Mouse (Mus musculus) thymus, adult 2 months (tissue): ENCODE measurements around the gene Smc4. TPM values are rescaled to one million over a fixed set of nuclear protein-coding genes. Genes with fewer than 3 reads are reported as not detected.
A peak's percentile ranks its signal among the peaks of the same experiment; 100 is the strongest.

ENCODE experiments used
- DNase-seq: peaks from one replicate; pipeline ENCODE4 v3.0.0; 2021
- H3K27ac ChIP-seq: fragments of 200-500 bp; 2 replicates; pipeline ENCODE4 v1.5.1; 2012; ENCODE audit warnings: low read length, control low read depth; ENCODE audit not compliant: control insufficient read depth, insufficient read depth
- H3K27me3 ChIP-seq: fragments of 200-500 bp; 2 replicates; pipeline ENCODE4 v1.6.1; 2012; ENCODE audit warnings: mild to moderate bottlenecking, low read length, moderate library complexity, mixed read lengths; ENCODE audit not compliant: control insufficient read depth, insufficient read depth
- H3K36me3 ChIP-seq: fragments of 200-500 bp; 2 replicates; pipeline ENCODE4 v1.6.1; 2012; ENCODE audit warnings: mild to moderate bottlenecking, low read length, moderate library complexity; ENCODE audit not compliant: control insufficient read depth, insufficient read depth
- H3K4me1 ChIP-seq: fragments of 200-500 bp; replicated peaks from 2 replicates; pipeline ENCODE4 v1.6.1; 2012; ENCODE audit warnings: low read length; ENCODE audit not compliant: control insufficient read depth, insufficient read depth
- H3K4me3 ChIP-seq: fragments of 200-500 bp; 2 replicates; pipeline ENCODE4 v1.5.1; 2012; ENCODE audit warnings: mild to moderate bottlenecking, low read length, control low read depth, moderate library complexity; ENCODE audit not compliant: control insufficient read depth, insufficient read depth
- CTCF ChIP-seq: fragments of 200-500 bp; IDR thresholded peaks from 2 replicates; pipeline ENCODE4 v1.5.1; 2012; ENCODE audit warnings: mild to moderate bottlenecking, control low read depth, low read length, moderate library complexity, borderline replicate concordance; ENCODE audit not compliant: control insufficient read depth, poor library complexity, insufficient read depth; ENCODE audit errors: extremely low read depth
- POLR2A ChIP-seq: fragments of 200-500 bp; IDR thresholded peaks from 2 replicates; pipeline ENCODE4 v1.6.1; 2012; ENCODE audit warnings: mild to moderate bottlenecking, low read length, control low read depth, moderate library complexity; ENCODE audit not compliant: control insufficient read depth, poor library complexity, insufficient read depth; ENCODE audit errors: extremely low read depth
- WGBS: fragments of 180-500 bp; shearing (Covaris S2); methylation state at CpG from one replicate; pipeline ENCODE4 v1.1.7; 2018; 5-methylcytosine and 5-hydroxymethylcytosine counted together
- polyA plus RNA-seq: library from polyadenylated mRNA; depleted of rRNA; stranded (reverse); fragments of >200 nt; gene quantifications from 2 replicates; pipeline ENCODE4 v1.2.3, GENCODE M21; 2012

Smc4 gene
- polyA plus RNA-seq, 1 experiment, result 40.6 TPM

DNA sequence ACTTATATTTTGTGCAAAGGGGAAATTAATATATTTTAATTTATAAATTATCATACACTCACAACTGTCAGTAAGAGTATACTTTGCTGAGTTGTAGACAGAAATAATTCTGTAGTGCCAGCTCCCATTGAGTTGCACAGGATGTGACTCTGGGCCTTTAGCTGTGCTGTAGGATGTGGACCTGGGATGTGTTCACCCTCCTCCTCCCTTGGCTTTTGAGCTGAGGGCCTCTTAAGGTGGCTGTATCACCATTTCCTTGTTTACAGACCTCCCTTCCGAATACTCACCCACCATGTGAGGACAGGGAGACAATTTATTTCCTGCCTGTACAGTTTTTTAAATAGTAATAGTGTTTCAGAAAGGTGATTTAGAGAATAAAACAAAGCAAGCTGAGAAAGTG is 31.0 kb upstream of the Smc4 start:
- Histone ChIP-seq H3K4me3 (no peak overlapping the region), H3K27ac (peak overlapping the region; percentile 95), H3K4me1 (peaks cover 58% of the 10 kb centered on the region), H3K27me3 (no peaks in the 10 kb centered on the region), H3K36me3 (peaks cover 10% of the 10 kb centered on the region; the same call in 1 of the 2 replicates)
- WGBS, result 21% methylated on average over 1 of the region's 1 CpGs
- TF ChIP-seq CTCF (no peak), POLR2A (no peak)
- DNase-seq, result no peak

DNA sequence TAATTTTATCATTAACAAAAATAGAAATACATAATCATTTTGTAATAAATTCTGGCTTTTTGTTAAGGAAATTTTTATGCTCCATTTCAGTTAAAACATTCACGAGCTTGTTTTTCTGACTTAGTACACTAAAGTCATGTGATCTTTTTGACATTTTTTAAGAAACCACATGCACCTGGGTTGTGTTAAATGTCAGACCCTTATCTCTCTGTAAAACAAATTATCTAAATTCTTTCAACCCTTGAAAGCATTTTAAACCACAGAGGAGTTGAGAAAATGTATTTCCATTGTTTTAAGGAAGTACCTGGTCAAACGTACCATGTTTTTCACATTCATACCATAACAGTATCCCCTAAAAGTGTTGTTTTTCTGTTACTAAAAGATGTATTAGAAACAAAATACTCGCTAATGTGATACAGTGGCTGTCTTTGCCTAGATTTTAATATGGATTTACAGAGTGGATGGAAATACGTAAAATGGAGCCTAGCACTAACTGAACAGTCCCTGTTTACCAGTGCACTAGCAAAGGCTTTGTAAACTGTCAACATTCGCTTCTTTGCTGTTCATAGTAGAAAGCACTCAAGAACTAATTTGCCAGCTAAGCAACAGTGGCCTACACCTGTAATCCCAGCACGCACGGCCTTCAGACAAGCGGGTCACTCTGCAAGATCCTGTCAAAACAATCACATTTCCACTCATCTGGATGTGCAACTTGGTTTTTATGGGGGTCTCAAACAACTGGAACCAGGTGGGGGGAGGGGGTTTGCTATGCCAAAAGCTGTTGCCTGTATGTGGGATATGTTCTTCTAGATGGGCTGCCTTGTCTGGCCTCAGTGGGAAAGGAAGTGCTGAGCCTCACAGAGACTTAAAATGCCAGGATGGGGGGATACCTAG is 29.7 kb upstream of the Smc4 start:
- H3K36me3 ChIP-seq, result peaks cover 17% of the 10 kb centered on the region; the same call in 1 of the 2 replicates
- H3K4me1 ChIP-seq, result peaks cover 55% of the 10 kb centered on the region
- H3K4me3 ChIP-seq, result no peak overlapping the region
- DNase-seq, result peak; percentile 64
- peak overlapping the region; percentile 97 for H3K27ac ChIP-seq
- TF ChIP-seq POLR2A, result no peak
- no peak for TF ChIP-seq CTCF
- WGBS, result 8% methylated on average over 8 of the region's 8 CpGs
- H3K27me3 ChIP-seq, result no peaks in the 10 kb centered on the region

DNA sequence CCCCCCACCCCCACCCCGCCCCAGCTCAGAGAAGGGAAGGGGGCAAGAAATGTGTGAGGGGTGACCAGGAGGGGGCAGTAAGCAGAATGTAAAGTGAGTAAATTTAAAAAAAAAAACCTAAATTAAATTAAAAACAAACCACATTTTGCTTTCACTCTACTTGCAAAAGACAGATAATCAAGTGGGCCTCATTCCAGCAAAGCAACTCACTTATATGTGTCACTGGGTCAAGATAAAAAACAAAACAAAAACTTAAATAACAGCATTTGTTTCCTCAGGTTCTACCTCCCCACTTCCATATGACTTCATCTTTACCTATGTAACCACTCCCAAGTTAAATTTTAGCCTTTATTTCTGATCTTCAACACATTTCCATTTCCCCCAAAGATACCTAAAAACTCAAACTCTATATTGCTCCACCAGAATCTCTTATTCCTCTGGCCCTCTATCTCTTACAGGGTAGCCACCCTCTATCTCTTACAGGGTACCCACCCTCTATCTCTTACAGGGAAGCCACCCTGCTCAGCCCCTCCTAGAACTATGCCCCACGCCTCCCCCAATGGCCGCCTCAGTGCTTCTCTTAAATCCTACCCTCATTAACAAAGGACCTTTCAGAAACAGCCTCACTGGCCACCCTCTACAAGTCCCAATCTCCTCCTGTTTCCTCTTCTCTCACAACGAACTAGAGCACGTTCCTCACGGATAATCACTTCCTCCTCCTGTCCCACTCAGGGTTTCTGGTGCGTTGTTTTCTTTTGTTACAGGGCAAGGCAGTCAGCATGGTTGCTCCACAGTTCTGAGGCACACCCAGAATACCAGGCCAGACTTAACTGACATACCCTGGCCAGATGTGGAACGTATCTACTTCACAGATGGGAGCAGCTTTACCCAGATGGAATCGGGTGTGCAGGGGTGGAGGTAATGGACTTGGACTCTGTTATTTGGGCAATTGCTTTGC is 28.7 kb upstream of the Smc4 start:
- no peak for TF ChIP-seq CTCF
- no peak for TF ChIP-seq POLR2A
- DNase-seq, result peak; percentile 39
- Histone ChIP-seq H3K27ac (peak overlapping the region; percentile 97), H3K27me3 (no peaks in the 10 kb centered on the region), H3K4me3 (no peak overlapping the region; the same call in 1 of the 2 replicates), H3K4me1 (peaks cover 56% of the 10 kb centered on the region), H3K36me3 (peaks cover 17% of the 10 kb centered on the region; the same call in 1 of the 2 replicates)
- WGBS, result 36% methylated on average over 9 of the region's 9 CpGs

- TF ChIP-seq POLR2A (no peak), CTCF (no peak)
- H3K27me3 ChIP-seq, result no peaks in the 10 kb centered on the region
- peak overlapping the region; percentile 97 for H3K27ac ChIP-seq
- no peak for DNase-seq
- 40% methylated on average over 4 of the region's 4 CpGs for WGBS
- peaks cover 44% of the 10 kb centered on the region for H3K4me1 ChIP-seq
- H3K36me3 ChIP-seq, result peaks cover 17% of the 10 kb centered on the region; the same call in 1 of the 2 replicates
- no peak overlapping the region for H3K4me3 ChIP-seq
Measured at GRCm38 (mm10) chr3:68977696-68978095, 26.8 kb upstream of the Smc4 start.

GRCm38 (mm10) chr3:68979187-68979586 is 25.4 kb upstream of the Smc4 start:
- no peak for TF ChIP-seq POLR2A
- no peak for TF ChIP-seq CTCF
- 98% methylated on average over 10 of the region's 10 CpGs for WGBS
- H3K4me1 ChIP-seq, result peaks cover 40% of the 10 kb centered on the region
- H3K36me3 ChIP-seq, result peaks cover 12% of the 10 kb centered on the region; the same call in 1 of the 2 replicates
- no peak overlapping the region for H3K4me3 ChIP-seq
- H3K27me3 ChIP-seq, result no peaks in the 10 kb centered on the region
- H3K27ac ChIP-seq, result peak overlapping the region; percentile 48; the same call in 1 of the 2 replicates
- DNase-seq, result no peak

- 1% methylated on average over 9 of the region's 9 CpGs for WGBS
- H3K27me3 ChIP-seq, result no peaks in the 10 kb centered on the region
- H3K4me1 ChIP-seq, result peaks cover 35% of the 10 kb centered on the region
- peak; percentile 69 for DNase-seq
- peak overlapping the region; percentile 77 for H3K27ac ChIP-seq
- TF ChIP-seq CTCF (no peak), POLR2A (peak; percentile 57; the same call in 1 of the 2 replicates)
- no peak overlapping the region for H3K4me3 ChIP-seq
- H3K36me3 ChIP-seq, result peaks cover 23% of the 10 kb centered on the region
Measured at GRCm38 (mm10) chr3:68980898-68981297, 23.6 kb upstream of the Smc4 start.
